Mouse (Mus musculus) stomach, postnatal 0 days (tissue): ENCODE data around the gene Cd160. TPM values are rescaled to one million over a fixed set of nuclear protein-coding genes. Genes with fewer than 3 reads are reported as not detected.

ENCODE experiments used
- ATAC-seq: fragments of 200-750 bp; cut with Nextera tagmentation; 2 replicates; pipeline ENCODE4 v1.8.0; 2017; ENCODE audit not compliant: low FRiP score, low TSS enrichment
- DNase-seq: peaks from one replicate; pipeline ENCODE4 v3.0.0-alpha.2; 2016; ENCODE audit warnings: low spot score
- H3K27ac ChIP-seq: fragments of 300-500 bp; sonication (generic); replicated peaks from 2 replicates; pipeline ENCODE4 v1.5.1; 2014; ENCODE audit warnings: mild to moderate bottlenecking, control low read depth
- H3K27me3 ChIP-seq: fragments of 300-500 bp; sonication (generic); 2 replicates; pipeline ENCODE4 v1.6.1; 2014; ENCODE audit warnings: low read length; ENCODE audit not compliant: control insufficient read depth, insufficient read depth
- H3K36me3 ChIP-seq: fragments of 300-500 bp; sonication (generic); 2 replicates; pipeline ENCODE4 v1.6.1; 2014; ENCODE audit warnings: low read length, mixed read lengths; ENCODE audit not compliant: control insufficient read depth, insufficient read depth
- H3K4me1 ChIP-seq: fragments of 300-500 bp; sonication (generic); replicated peaks from 2 replicates; pipeline ENCODE4 v1.6.1; 2014; ENCODE audit warnings: antibody characterized with exemption; ENCODE audit not compliant: control insufficient read depth, insufficient read depth
- H3K4me2 ChIP-seq: fragments of 300-500 bp; sonication (generic); replicated peaks from 2 replicates; pipeline ENCODE4 v1.6.1; 2014; ENCODE audit warnings: low read depth, mild to moderate bottlenecking, control low read depth, moderate library complexity
- H3K4me3 ChIP-seq: fragments of 300-500 bp; sonication (generic); 2 replicates; pipeline ENCODE4 v1.5.1; 2014; ENCODE audit warnings: low read depth, low read length, control low read depth
- H3K9ac ChIP-seq: fragments of 300-500 bp; sonication (generic); 2 replicates; pipeline ENCODE4 v1.6.1; 2014; ENCODE audit warnings: mild to moderate bottlenecking, low read length, control low read depth, mixed read lengths
- H3K9me3 ChIP-seq: fragments of 300-500 bp; sonication (generic); 2 replicates; pipeline ENCODE4 v1.6.1; 2016; ENCODE audit warnings: low read length; ENCODE audit not compliant: control insufficient read depth
- CTCF ChIP-seq: IDR thresholded peaks from 2 replicates; pipeline ENCODE4 v1.5.1; 2016; ENCODE audit warnings: antibody characterized with exemption, low read depth, mild to moderate bottlenecking, moderate library complexity
- EP300 ChIP-seq: optimal IDR thresholded peaks from 2 replicates; pipeline ENCODE3; 2016; ENCODE audit warnings: antibody characterized with exemption
- WGBS: fragments of 180-500 bp; shearing (Covaris S2); extraction: QIAGEN DNeasy Blood & Tissue Kit; methylation state at CpG from one replicate; pipeline ENCODE4 v1.1.7; 2014; 5-methylcytosine and 5-hydroxymethylcytosine counted together
- polyA plus RNA-seq: library from polyadenylated mRNA; unstranded; fragments of >200 nt; fragmentation: Nextera tagmentation; extraction: Ambion mirVana; gene quantifications from 2 replicates; pipeline ENCODE4 v1.2.1, GENCODE M21; 2015

The Cd160 gene
- polyA plus RNA-seq, 1 experiment from 2014 or later, result 0.13 TPM

DNA sequence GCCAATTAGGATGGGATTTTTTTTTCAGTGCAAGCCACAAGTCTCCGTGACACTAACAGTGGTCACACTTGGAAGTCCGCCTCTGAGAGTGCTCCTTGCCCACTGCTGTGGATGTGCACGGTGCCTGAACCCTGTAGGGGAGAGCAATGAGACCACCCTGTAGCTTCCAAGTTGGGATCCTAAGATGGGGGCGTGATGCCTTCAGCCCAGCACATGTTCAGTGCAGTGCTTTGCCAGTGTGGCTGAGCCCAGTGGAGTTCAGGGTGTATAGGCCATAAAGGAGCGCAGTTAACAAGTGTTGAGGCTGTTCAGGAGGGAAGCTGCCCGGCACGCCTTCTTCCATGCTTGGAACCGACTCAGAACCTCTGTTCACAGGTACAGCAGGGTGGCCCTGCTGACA lies 39.4 kb upstream of the Cd160 start:
- Histone ChIP-seq H3K4me1 (no peaks in the 10 kb centered on the region), H3K4me3 (no peak overlapping the region), H3K4me2 (no peak overlapping the region), H3K9me3 (no peaks in the 10 kb centered on the region), H3K27ac (no peak overlapping the region), H3K36me3 (peaks cover 8% of the 10 kb centered on the region), H3K27me3 (no peaks in the 10 kb centered on the region), H3K9ac (no peak overlapping the region)
- no peak for TF ChIP-seq CTCF
- no peak for TF ChIP-seq EP300
- WGBS, result 94% methylated on average over 8 of the region's 8 CpGs
- DNase-seq (no peak), ATAC-seq (no peak)

DNA sequence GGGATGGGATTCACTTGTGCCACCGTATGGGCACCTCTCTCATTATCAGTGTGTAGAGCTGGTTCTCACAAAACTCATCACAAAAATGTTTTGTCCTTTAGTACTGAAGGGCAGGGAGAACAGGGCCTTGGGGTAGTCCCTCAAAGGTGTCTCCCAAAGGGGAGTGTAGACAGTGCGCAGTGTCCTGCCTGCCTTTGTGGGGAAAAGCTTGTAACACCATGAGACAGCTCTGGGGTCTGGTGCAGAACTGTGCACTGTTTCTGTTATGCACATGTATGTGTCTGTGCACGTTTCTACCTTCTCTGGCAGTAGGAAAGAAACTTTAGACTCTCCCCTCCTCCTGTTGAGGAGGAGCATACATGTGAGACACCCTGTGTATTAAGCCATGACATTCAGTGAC lies 38.7 kb upstream of the Cd160 start:
- ATAC-seq (no peak), DNase-seq (no peak)

GRCm38 (mm10) chr3:96860498-96860897 lies 31.3 kb upstream of the Cd160 start:
- H3K4me1 ChIP-seq, result no peaks in the 10 kb centered on the region
- no peak overlapping the region for H3K27ac ChIP-seq
- no peak overlapping the region for H3K9ac ChIP-seq
- no peaks in the 10 kb centered on the region for H3K36me3 ChIP-seq
- 91% methylated on average over 5 of the region's 5 CpGs for WGBS
- DNase-seq, result no peak
- no peak for ATAC-seq
- H3K4me3 ChIP-seq, result no peak overlapping the region
- no peaks in the 10 kb centered on the region for H3K27me3 ChIP-seq
- H3K4me2 ChIP-seq, result no peak overlapping the region
- TF ChIP-seq EP300, result no peak
- no peak for TF ChIP-seq CTCF
- no peaks in the 10 kb centered on the region for H3K9me3 ChIP-seq

More for the DNA sequence above, 38.7 kb upstream of the Cd160 start:
- H3K9me3 ChIP-seq, result no peaks in the 10 kb centered on the region
- TF ChIP-seq EP300, result no peak
- no peak for TF ChIP-seq CTCF
- H3K27me3 ChIP-seq, result no peaks in the 10 kb centered on the region
- 88% methylated on average over 3 of the region's 3 CpGs for WGBS
- H3K4me1 ChIP-seq, result no peaks in the 10 kb centered on the region
- no peak overlapping the region for H3K9ac ChIP-seq
- H3K4me2 ChIP-seq, result no peak overlapping the region
- H3K27ac ChIP-seq, result no peak overlapping the region
- no peak overlapping the region for H3K4me3 ChIP-seq
- H3K36me3 ChIP-seq, result peaks cover 5% of the 10 kb centered on the region

DNA sequence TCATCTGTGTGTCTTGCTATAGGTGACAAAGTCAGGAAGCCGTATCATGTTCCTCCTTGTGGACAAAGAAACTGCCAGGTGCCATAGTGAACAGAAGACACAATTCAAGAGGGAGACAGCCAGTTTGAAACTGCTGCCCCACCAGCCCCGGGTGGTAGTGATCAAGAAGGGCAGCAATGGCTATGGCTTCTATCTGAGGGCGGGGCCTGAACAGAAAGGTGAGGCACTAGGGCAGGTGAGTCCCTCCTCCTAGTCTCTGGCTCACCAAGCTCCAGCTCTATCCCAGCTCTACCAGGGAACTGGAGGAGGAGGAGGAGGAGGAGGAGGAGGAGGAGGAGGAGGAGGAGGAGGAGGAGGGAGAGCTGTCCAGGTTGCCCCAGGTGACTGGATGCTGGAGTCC lies 26.7 kb upstream of the Cd160 start:
- Histone ChIP-seq H3K27ac (no peak overlapping the region), H3K36me3 (no peaks in the 10 kb centered on the region), H3K9ac (no peak overlapping the region), H3K4me2 (no peak overlapping the region), H3K4me1 (no peaks in the 10 kb centered on the region), H3K9me3 (no peaks in the 10 kb centered on the region), H3K27me3 (no peaks in the 10 kb centered on the region), H3K4me3 (no peak overlapping the region)
- no peak for DNase-seq
- TF ChIP-seq CTCF (no peak), EP300 (no peak)
- no peak for ATAC-seq
- WGBS, result 59% methylated on average over 3 of the region's 3 CpGs

- DNase-seq (no peak), ATAC-seq (no peak)
- Histone ChIP-seq H3K9ac (no peak overlapping the region), H3K4me3 (no peak overlapping the region), H3K36me3 (no peaks in the 10 kb centered on the region), H3K27me3 (no peaks in the 10 kb centered on the region), H3K4me1 (no peaks in the 10 kb centered on the region), H3K4me2 (no peak overlapping the region), H3K9me3 (no peaks in the 10 kb centered on the region), H3K27ac (no peak overlapping the region)
- TF ChIP-seq EP300 (no peak), CTCF (no peak)
- WGBS, result 77% methylated on average over 4 of the region's 4 CpGs
These were observed 25.2 kb upstream of the Cd160 start for GRCm38 (mm10) chr3:96854376-96854775.

DNA sequence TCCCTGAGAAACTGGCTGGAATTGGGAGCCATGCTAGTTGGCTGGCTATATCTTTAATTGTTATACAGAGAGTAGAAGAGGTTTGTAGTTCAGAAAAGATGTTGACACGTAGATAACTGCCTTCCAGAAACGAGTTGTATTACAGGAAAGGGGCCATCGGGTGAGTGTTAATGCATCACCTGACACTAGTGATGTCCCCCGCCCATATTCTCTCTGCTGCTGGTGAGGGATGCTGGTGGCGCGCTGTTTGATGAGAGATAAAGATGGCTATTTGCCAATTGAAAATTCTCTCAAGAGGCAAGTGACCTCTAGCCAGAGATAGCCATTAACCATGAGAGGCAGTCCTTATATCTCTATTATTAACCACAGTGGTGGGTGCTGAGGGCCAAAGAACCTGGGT lies 23.4 kb upstream of the Cd160 start:
- Histone ChIP-seq H3K4me3 (no peak overlapping the region), H3K9me3 (no peaks in the 10 kb centered on the region), H3K27ac (no peak overlapping the region), H3K27me3 (no peaks in the 10 kb centered on the region), H3K36me3 (no peaks in the 10 kb centered on the region), H3K9ac (no peak overlapping the region), H3K4me1 (no peaks in the 10 kb centered on the region), H3K4me2 (no peak overlapping the region)
- DNase-seq (no peak), ATAC-seq (no peak)
- TF ChIP-seq CTCF, result no peak
- no peak for TF ChIP-seq EP300
- WGBS, result 67% methylated on average over 6 of the region's 6 CpGs
